Mouse (Mus musculus) cerebellum, postnatal 4 days (tissue): ENCODE measurements at regions not wholly inside any gene's neighbourhood (a gene's known extent, or its start where the extent isn't known, plus 50 kb on each side); places are given as distances from the start of the nearest gene placed in this dataset.
A peak's percentile ranks its signal among the peaks of the same experiment; 100 is the strongest.

ENCODE experiments used
- DNase-seq, 2 experiments: peaks; one replicate each; pipeline ENCODE4 v3.0.0; 2022; ENCODE audit warnings: low spot score in 2 of 2, mixed read lengths in 1 of 2

GRCm38 (mm10) chr11:19592506-19593355 is 331.4 kb upstream of the Spred2 start:
- DNase-seq, result no peak

- DNase-seq, result no peak
These were observed 329.1 kb upstream of the Spred2 start for GRCm38 (mm10) chr11:19595107-19595506.

GRCm38 (mm10) chr11:19596336-19596735 is 327.8 kb upstream of the Spred2 start:
- DNase-seq, result no peak

- DNase-seq, result peak in 1 of 2 experiments; percentile 5
These were observed 324.7 kb upstream of the Spred2 start for GRCm38 (mm10) chr11:19599433-19599832.

GRCm38 (mm10) chr11:19601216-19601938 is 322.8 kb upstream of the Spred2 start:
- peak in 1 of 2 experiments; percentile 27 for DNase-seq

GRCm38 (mm10) chr11:19602496-19602895 is 321.7 kb upstream of the Spred2 start:
- DNase-seq, result no peak

GRCm38 (mm10) chr11:19605602-19606001 is 318.6 kb upstream of the Spred2 start:
- DNase-seq, result no peak

GRCm38 (mm10) chr11:19606943-19607342 is 317.2 kb upstream of the Spred2 start:
- DNase-seq, result no peak

GRCm38 (mm10) chr11:19607941-19608340 is 316.2 kb upstream of the Spred2 start:
- DNase-seq, result no peak

- DNase-seq, result no peak
These were observed 315.7 kb upstream of the Spred2 start for GRCm38 (mm10) chr11:19608523-19608922.

GRCm38 (mm10) chr11:19610559-19610958 is 313.6 kb upstream of the Spred2 start:
- DNase-seq, result no peak

- no peak for DNase-seq
These were observed 313.0 kb upstream of the Spred2 start for GRCm38 (mm10) chr11:19611217-19611616.

- no peak for DNase-seq
These were observed 307.7 kb upstream of the Spred2 start for GRCm38 (mm10) chr11:19616520-19616919.

GRCm38 (mm10) chr11:19619494-19619893 is 304.7 kb upstream of the Spred2 start:
- no peak for DNase-seq

- DNase-seq, result no peak
These were observed 293.0 kb upstream of the Spred2 start for GRCm38 (mm10) chr11:19631055-19631695.

GRCm38 (mm10) chr11:19632477-19632876 is 291.7 kb upstream of the Spred2 start:
- no peak for DNase-seq

- no peak for DNase-seq
These were observed 290.6 kb upstream of the Spred2 start for GRCm38 (mm10) chr11:19633621-19634020.

GRCm38 (mm10) chr11:19641153-19641552 is 283.0 kb upstream of the Spred2 start:
- DNase-seq, result no peak

GRCm38 (mm10) chr11:19644116-19644795 is 279.9 kb upstream of the Spred2 start:
- DNase-seq, result no peak

GRCm38 (mm10) chr11:19645106-19645505 is 279.1 kb upstream of the Spred2 start:
- no peak for DNase-seq

GRCm38 (mm10) chr11:19651522-19651921 is 272.7 kb upstream of the Spred2 start:
- no peak for DNase-seq

- no peak for DNase-seq
These were observed 272.2 kb upstream of the Spred2 start for GRCm38 (mm10) chr11:19651929-19652328.
